Mouse (Mus musculus) cerebellum, postnatal 10 days (tissue): ENCODE measurements at regions not wholly inside any gene's neighbourhood (a gene's known extent, or its start where the extent isn't known, plus 50 kb on each side); places are given as distances from the start of the nearest gene placed in this dataset.

ENCODE experiments used
- DNase-seq, 2 experiments: peaks; one replicate each; pipeline ENCODE4 v3.0.0; 2021; ENCODE audit warnings: mixed read lengths in 2 of 2

- DNase-seq: no peak
Observed at GRCm38 (mm10) chr3:143373501-143373900, 491.7 kb upstream of the Pkn2 start.

DNA sequence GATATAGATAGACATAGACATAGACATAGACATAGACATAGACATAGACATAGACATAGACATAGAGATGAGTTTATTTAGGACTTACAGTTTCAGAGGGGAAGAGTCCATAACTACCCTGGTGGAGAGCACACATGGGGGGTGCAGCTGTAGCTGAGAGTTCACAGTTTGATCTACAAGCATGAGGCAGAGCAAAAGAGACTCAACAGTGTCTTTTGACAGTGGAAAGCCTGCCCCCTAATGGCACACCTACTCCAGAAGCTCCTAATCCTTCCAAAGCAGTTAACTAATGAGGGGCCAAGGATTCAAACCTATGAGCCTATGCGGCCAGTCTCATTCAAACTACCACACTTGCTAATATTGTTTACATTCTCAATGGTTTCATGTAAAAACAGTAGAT, 487.2 kb upstream of the Pkn2 start:
- no peak for DNase-seq

DNA sequence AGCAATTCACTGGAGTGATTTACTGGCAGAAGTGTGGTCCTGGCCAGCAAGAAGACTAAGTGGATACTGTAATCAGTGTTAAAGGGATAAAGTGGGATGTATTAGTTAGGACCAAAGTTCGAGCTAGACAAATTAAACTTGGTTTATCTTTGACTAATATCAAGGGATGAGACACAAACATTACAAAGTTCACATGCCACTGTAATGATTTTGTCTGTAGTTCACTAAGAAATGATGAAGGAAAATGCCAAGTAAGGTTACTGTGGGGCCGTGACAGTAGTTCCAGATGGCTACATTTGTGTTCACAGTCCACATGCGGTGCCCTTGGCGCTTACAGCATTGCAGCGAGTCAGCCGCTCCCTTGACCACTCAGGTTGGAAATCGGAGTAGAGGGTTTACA, 458.2 kb upstream of the Pkn2 start:
- DNase-seq: no peak

GRCm38 (mm10) chr3:143333339-143333738, 451.5 kb upstream of the Pkn2 start:
- no peak for DNase-seq

DNA sequence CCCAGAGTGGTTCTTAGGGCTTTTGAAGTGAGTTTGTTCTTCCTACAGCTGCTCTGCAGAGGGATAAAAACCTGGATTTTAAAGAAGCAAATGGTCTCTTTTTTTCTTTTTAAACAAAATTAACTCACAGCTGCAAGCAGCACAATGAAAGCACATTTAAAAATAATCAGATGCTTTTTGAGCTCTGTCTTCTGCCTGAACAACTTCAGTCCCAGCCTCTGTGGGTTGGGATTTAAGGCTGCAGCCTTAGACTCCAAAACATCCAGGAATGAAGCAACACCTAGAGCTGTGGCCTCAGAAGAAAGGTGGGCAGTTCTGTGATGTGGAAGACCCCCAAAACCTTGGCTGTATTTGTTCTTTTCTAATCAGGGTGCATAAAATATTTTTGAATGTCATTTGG, 446.7 kb upstream of the Pkn2 start:
- DNase-seq: no peak

DNA sequence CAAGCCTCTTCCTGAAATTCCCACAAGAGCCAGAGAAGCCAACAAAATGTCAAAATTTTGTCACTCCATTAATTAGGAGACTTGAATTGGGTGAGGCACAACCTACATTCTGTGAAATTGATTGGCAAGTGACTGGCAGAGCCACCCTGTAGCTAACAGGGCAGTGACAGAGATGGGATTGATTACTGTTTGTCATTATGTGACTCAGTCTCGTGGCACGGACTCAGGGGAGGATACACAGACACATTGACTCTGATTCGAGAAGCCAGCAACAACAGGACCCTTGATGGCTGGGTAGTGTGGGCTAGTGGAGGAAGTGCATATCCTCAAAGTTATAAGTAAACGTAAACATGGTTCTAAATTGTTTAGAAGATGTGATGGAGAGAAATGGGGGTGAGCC, 445.8 kb upstream of the Pkn2 start:
- no peak for DNase-seq

DNA sequence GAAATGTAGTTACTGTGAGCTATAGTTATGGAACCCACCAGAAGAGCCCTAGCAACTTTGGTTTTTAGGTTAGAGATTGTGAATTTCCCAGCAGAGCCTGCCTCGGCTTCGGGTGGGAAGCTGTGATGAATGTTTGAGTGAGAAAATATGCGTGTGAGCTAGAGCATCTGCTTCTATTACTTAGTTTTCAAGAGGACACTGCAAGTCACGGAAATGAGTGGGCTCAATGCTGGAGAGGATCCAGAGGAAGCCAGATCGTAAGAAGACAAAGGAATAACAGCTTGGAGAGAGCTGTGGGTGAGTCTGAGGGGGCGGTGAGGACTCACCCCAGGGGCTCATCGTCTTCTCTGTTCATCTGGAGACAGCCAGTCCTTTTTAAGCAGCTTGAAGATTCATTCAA, 434.7 kb upstream of the Pkn2 start:
- DNase-seq: no peak

- DNase-seq: peak; percentile 37 to 50
Observed at GRCm38 (mm10) chr3:143291793-143292192, 410.0 kb upstream of the Pkn2 start.

GRCm38 (mm10) chr3:143264132-143264531, 382.3 kb upstream of the Pkn2 start:
- DNase-seq: no peak

- DNase-seq: peak; percentile 42 to 58
Observed at GRCm38 (mm10) chr3:143252643-143253042, 370.8 kb upstream of the Pkn2 start.

DNA sequence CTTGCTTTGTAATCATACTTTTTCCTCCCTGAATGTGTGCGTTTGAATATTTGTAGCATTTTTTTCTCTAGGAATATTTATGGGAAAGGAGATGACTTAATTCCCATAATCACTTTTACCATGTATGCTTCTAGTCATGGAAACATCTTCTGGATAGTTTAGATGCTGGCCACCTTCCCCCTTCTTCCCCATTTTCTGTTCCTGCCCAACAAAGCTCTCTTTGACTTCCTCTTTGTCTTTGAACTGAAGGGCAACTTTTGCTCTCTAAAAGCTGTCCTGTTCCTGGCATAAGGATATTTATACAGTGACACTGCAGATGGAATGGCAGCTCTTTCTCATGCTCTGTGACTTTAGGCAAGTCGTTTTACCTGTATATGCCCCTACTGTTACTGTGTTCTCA, 370.2 kb upstream of the Pkn2 start:
- DNase-seq: no peak

GRCm38 (mm10) chr3:143242691-143243090, 360.9 kb upstream of the Pkn2 start:
- no peak for DNase-seq

DNA sequence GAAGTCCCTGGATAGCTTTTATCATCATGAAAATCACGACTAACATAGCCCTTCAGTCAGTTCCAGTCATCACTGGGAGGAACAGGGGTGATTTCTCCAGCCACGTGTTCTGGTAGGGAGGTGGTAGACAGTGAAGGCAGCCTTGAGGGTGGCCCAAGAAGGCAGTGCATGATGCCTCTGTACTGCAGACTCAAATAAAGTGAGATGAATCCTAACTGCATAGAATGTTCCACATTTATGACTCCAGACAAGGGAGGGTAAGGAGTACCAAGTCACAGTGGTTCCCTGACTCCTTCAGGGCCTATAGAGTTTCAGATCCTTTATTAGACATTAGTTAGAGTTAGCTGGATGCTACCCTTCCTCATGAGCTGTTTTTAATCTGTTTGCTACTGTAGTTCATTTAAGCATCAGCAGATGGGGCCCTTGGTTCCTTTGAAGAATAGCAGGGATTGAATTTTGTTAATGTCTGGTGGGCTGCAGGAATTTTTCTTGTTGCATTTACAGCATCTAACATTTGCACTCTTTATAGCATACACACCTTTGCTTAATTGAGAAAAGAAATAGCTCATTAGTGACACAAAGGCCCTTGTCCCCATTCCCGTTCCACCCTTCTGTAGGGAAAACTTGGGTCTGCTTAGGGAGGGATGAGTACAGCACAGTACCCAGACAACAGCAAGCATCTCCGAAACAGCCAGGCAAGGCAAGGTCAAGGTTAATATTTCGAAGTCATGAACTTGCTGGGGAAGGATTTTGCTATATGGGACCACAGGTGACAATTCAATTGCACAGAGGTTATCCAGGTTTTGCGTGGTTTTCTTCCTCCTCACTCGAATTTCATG, 359.0 kb upstream of the Pkn2 start:
- peak; percentile 31 to 43 for DNase-seq

- DNase-seq: peak; percentile 5 to 12
Observed at GRCm38 (mm10) chr3:143238546-143238945, 356.7 kb upstream of the Pkn2 start.

DNA sequence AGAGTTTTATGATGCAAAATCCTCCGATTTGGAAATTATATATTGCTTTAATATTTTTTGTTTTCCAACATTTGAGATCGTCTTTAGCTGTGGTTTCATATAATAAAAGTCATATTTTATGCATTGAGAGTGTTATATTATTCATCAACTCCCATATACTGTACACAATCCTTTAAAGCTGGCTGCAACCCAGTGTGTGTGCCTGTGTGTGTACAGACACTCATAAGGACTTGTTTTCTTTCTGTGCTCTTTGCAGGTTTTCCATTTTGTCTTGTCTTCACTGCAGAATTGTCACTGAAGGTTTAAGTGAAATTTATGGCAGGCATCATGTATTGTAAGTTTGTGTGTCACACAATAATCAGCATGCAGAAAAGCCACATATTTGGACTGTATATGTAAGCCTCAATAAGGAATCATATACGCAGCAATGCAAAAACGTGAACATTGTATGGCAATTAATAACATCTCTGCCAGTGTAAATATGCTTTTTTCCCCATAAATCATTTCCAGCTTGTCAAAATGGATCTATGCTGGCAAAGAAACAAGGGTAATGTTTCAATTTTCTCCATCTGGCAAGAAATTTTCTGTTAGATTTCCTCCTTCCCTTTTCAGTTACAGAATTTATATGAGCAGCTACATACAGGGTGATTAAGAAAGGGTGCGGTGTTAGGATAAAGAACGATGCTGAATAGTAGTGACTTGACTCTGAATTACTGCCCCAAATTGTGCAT, 342.4 kb upstream of the Pkn2 start:
- DNase-seq: no peak

GRCm38 (mm10) chr3:143193263-143193970, 311.6 kb upstream of the Pkn2 start:
- no peak for DNase-seq

DNA sequence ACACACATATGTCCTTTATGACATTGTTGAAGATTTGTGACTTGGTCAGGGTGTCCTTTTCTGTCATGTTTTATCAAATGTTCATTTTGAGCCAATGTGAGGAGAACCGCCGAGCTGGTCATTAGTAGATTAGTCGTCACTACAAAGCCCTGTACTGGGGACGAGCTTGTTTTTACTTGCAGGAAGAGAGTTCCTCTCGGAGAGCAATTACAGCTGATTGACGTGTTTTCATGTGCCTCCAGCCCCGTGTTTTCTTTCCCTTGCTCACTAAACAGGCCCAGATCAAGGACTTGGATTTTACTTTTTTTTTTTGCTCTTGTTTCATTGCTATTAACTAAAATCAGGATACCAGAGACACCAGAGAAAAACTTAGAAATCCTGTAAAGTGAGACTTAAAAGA, 307.1 kb upstream of the Pkn2 start:
- no peak for DNase-seq

DNA sequence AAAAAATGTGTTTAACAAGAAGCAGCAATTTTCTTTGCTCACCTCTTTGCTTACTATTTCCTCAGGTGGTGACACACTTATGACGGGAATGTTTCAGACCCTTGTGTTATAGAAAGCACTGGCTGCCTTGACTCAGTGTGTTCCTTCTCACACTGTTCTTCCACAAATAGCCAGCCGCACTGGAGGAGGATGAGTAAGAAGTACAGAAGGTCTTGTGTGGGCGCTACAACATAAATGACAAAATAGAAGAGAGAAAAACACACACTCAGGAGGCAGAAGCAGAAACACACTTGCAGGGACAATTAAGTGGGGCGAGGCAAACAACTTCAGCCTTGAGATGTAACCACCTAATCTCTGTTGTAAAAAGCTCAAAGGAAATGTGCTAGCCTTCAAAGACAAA, 292.2 kb upstream of the Pkn2 start:
- DNase-seq: no peak

DNA sequence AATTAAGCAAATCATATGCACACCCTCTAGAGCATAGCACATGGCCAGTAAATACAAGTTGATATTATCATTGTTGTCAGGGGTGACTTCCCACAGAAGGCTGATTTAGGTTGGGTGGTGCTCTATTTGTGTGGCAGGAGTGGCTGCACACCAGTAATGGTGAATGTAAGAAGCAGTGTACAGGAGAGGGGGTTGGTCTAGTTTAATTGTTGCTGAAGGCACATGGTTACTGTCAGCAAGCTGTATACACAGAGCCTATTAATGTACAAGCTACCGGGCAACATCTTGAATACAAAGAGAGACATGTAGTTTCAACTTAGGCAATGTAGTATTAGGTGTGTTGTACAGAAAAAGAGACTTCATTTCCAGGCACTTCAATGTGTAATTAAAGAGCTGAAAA, 280.6 kb upstream of the Pkn2 start:
- no peak for DNase-seq

GRCm38 (mm10) chr3:143161993-143162392, 280.2 kb upstream of the Pkn2 start:
- DNase-seq: no peak

DNA sequence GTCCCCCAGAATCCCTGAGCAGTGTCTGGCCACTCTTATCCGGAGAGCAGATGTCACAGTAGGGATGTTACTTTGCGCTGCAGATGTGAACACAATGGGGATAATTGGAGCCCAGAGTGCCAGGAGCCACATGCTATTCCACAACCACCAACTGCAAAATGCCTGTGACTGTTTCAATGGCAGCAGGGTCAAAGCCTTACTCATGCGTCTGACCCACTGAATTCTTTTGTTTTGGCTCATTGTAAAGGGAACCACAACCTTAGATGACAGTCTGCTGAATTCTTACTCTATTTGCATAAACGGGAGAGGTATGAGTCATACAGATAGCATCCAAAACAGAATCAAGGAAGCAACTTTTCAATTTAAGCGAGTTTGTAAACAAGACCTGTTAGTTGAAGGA, 276.8 kb upstream of the Pkn2 start:
- DNase-seq: no peak

DNA sequence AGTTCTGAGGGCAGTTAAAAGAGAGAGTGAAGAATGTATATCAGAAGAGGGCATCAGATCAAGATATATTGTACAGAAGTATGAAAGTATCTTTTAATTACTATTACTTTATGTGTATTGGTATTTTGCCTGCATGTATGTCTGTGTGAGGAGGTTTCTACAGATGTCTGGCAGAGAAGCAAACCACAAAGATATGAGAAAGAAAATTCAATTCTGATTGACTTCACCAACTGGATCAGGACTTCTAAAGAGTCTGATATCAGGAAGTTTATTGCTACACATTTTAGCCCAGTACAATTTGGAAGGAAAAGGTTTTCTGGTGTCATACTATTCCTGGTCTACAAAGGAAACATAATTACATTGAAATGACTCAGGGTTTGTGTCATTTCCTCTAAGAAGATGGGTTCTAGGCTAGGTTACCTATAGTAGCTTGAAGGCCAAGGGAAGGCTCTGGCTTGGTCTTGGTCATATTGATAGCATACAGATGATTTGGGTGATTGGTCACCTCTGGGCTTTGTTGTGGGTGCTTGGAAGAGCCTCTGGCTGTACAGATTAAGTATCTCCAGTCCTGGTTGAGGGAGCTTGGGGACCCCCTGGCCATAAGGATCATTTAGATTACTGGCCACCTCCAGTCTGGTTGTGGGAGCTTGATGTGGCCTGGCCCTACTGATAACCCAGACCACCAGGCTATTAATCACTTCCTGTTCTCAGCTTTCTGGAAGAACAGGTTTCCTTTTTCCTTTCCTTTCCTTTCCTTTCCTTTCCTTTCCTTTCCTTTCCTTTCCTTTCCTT, 275.1 kb upstream of the Pkn2 start:
- DNase-seq: no peak

DNA sequence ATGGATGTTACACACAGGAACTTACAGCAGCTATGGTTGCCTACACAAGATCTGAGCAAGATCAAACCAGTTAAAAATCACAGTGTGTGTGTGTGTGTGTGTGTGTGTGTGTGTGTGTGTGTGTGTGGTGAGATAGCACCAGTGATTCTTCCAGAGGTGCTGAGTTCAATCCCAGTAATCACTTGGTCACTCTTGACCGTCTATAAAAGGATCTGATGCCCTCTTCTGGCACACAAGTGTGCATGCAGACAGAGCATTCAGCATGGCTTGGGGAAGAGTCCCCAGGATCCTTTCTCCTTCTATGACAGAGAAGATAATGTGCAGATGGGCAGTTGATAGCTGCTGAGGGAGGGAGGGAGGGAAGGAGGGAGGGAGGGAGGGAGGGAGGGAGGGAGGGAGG, 274.4 kb upstream of the Pkn2 start:
- DNase-seq: peak in 1 of 2 experiments; percentile 2
